Mouse (Mus musculus) embryonic fibroblast, embryonic 13.5 days (primary cell): ENCODE measurements at regions not wholly inside any gene's neighbourhood (a gene's known extent, or its start where the extent isn't known, plus 50 kb on each side); places are given as distances from the start of the nearest gene placed in this dataset.

Experiments
- CTCF ChIP-seq: IDR thresholded peaks from 2 replicates; pipeline ENCODE4 v1.5.1; 2011; ENCODE audit warnings: mild to moderate bottlenecking, control low read depth, low read length, moderate library complexity, borderline replicate concordance; ENCODE audit not compliant: insufficient read depth
- POLR2A ChIP-seq: IDR thresholded peaks from 2 replicates; pipeline ENCODE4 v1.6.1; 2011; ENCODE audit warnings: low read depth, mild to moderate bottlenecking, control low read depth, low read length, moderate library complexity

DNA sequence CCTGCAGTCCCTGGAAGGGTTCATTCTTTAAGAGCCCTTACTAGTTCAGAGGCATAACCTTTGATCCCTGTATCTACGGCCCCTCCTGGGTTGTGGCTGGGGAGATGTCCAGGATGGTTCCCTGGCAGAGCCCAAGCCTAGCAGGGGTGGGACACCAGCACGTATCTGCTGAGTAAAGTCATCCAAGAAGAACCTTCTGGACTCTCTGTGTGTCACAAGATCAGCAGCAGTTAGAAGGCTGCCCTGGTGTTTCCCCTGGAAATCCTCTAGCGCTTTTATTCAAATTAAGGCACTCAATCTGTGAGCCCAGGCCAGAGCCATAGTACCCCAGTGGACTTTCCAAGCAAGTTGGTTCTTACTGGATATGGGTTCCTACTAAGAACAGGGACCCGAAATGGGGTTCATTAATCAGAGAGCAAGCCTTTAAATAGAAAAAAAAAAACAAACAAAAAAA lies 1342.7 kb upstream of the A1bg start:
- TF ChIP-seq CTCF = no peak
- no peak for TF ChIP-seq POLR2A
